Mouse (Mus musculus) spleen, adult 2 months (tissue): ENCODE results near the gene Bend3.

ENCODE experiments used
- CTCF ChIP-seq: fragments of 200-500 bp; IDR thresholded peaks from 2 replicates; pipeline ENCODE4 v1.5.1; 2011; ENCODE audit warnings: mild to moderate bottlenecking, inconsistent platforms; ENCODE audit not compliant: insufficient read depth, insufficient read length, insufficient replicate concordance; ENCODE audit errors: extremely low read depth
- POLR2A ChIP-seq: fragments of 200-500 bp; IDR thresholded peaks from 2 replicates; pipeline ENCODE4 v1.6.1; 2011; ENCODE audit warnings: low read depth, low read length, inconsistent platforms

GRCm38 (mm10) chr10:43557630-43558165 lies 79.1 kb downstream of the Bend3 start:
- TF ChIP-seq CTCF, result no peak
- TF ChIP-seq POLR2A, result no peak
